Mouse (Mus musculus): Measurements from ENCODE around the gene Snx30.
"Not testable (repeated sequence)": the region's sequence is repeated elsewhere in the genome, so short reads cannot be mapped to it uniquely, and the experiment has no call there.

The Snx30 gene

DNA sequence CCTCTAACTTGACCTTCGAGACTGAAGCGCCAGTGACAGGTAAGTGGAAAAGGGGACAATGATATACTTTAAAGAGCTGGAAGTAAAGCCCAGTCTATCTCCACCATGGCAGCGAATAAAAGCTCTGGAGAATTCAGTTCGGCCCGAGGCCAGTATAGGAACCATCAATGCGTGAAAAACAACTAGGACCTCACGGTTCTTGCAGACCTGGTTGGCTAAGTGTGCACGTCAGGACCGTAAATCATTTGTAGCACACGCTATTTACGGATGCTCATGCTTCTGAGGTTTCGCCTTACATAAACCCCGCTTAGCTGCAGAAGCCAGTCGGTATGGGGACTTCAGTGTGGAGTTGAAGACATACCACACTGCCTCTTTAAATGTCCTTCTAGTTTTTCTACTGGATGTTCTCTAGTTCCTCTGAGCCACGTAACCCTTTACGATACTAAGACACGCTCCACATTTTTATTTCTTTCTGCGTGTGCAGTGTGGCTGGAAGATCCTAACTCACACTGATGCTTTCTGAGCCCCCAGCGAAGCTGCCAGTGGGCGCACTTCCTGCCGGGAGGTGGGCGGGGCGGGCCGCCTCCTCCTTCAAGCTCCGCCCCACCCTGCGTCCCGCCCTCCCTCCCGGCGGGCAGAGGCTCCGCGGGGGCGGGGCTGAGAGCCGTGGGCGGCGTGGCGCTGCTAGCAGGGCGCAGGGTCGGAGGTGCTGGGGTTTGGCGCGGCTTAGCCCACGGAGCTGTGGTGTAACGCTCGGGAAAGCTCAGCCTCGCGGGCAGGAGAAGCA is at the start of gene Snx30:
Gene Snx30, plus strand, starts transcription at position 660 of the 787 bp plus-strand sequence.
- peak; percentile 92 for DNase-seq

GRCm38 (mm10) chr4:59756332-59757082 is 49.1 kb upstream of the Snx30 start:
- peak; percentile 88 for DNase-seq

- no peak for DNase-seq
Observed at GRCm38 (mm10) chr4:59757452-59758435, 47.9 kb upstream of the Snx30 start.

GRCm38 (mm10) chr4:59760016-59760415 is 45.6 kb upstream of the Snx30 start:
- no peak for DNase-seq

GRCm38 (mm10) chr4:59760636-59761364 is 44.8 kb upstream of the Snx30 start:
- DNase-seq, result peak; percentile 30

DNA sequence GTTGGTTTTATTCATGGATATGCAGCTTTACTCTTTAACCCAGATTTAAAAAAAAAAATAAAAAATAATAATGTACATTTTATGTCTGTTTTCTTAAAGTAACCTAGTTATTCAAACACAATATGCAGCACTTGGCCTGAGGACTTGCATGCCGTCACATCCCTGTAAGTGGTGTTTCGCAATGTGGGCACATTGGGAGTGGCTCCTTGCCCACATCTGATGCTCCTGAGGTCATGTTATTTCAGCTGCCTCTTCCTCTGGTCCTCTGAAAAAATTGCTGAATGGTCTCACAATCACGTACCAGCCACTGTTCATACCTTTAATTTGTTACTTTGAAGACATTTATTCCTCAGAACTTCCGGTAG is 44.3 kb upstream of the Snx30 start:
- DNase-seq, result no peak

- no peak for DNase-seq
Observed at GRCm38 (mm10) chr4:59764950-59765349, 40.7 kb upstream of the Snx30 start.

DNA sequence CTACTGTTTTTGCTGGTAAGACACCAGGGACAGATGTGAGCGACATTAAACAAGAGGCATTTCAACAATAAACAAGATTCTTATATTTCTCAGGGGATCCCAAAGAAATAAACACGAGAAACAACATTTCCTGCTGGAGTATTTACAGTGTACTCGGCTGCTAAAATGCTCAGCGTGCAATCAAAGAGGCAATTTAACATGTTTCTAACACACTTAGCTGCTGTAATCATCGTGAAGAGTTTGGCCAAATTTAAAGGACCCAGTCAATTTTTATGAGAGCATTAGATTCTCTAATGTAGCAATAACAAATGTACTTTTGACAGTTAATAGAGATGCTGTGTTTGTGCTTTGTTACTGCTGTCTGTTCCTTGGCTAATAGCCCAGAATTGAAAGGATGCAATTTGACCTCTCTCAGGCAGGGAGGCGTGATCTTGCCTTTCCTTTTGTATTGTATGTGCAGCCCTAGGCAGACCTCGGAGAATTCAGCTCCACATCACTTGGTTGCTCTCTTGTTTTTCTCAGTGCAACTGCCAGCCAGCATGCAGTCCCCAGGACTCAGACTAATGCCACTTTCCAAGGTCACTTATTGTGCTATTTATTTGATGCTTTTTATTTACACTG is 40.1 kb upstream of the Snx30 start:
- no peak for DNase-seq

- no peak for DNase-seq
Observed at GRCm38 (mm10) chr4:59767717-59768116, 37.9 kb upstream of the Snx30 start.

GRCm38 (mm10) chr4:59772171-59772879 is 33.3 kb upstream of the Snx30 start:
- DNase-seq, result no peak

DNA sequence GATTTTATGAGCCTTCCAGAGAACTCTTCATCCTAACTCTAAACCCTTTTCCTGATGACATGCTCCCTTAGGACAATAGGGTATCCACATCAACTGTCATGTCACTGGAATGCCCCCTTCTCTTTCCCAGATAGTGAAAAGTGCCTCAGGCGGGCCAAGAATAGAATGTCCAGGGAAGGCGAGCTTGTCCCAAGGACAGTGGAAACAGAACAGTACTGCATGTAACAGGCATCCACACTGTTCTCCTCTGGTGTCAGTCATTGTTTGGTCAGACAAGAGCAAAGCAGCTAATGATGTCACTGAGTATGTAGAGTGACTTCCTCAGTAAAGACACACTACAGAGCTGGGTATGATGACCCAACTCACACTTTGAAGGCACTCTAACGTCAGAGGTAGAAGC is 27.8 kb upstream of the Snx30 start:
- no peak for DNase-seq

- DNase-seq, result no peak
Observed at GRCm38 (mm10) chr4:59780568-59780967, 25.1 kb upstream of the Snx30 start.

- DNase-seq, result no peak
Observed at GRCm38 (mm10) chr4:59782853-59783684, 22.6 kb upstream of the Snx30 start.

DNA sequence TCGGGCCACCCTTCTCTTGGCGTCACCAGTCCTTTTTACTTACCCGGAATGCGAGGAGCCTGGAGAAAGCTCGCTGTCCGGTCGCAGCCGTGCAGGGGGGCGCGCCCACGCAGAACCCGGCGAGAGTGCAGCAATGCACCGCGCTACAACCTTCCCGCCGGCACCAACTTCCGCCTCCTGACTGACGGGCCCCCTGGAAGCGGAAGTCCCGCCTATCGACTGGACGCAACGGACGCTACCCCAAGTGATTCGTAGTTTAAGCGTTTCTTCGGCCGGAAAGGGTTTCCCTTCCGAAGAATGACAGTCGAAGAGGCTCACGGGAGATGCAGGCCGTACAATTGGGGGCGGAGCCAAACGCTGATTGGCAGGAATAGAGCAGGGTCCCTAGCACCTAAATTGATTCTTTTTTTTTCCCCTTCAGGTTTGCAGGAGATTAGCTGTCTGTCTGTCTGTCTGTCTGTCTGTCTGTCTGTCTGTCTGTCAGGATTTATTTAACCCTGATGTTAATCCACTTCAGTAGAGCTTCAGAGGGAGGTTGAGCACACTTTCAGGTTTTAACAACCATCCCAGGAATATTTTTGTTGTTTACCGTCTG is 21.9 kb upstream of the Snx30 start:
- peak; percentile 97 for DNase-seq

GRCm38 (mm10) chr4:59785412-59785811 is 20.2 kb upstream of the Snx30 start:
- no peak for DNase-seq

GRCm38 (mm10) chr4:59786661-59787060 is 19.0 kb upstream of the Snx30 start:
- DNase-seq, result peak; percentile 60

GRCm38 (mm10) chr4:59787126-59787525 is 18.5 kb upstream of the Snx30 start:
- no peak for DNase-seq

DNA sequence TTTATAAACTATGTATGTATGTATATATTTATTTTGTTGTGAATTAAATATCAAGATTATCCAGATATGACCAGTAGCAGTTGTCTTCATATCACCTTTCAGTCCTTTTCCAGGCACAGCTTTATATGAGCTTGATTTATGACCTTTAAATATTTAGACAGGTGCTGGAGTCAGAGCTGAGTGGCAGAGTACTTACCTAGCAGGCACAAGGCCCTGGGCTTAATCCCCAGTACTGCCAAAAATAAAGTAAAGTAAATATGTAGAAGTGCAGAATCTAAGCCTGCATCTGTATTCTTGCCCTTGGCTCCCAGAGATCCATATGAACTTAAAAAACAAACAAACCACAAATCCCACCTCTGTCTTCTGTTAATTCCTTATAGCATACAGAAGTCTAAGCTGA is 16.6 kb upstream of the Snx30 start:
- DNase-seq, result no peak

DNA sequence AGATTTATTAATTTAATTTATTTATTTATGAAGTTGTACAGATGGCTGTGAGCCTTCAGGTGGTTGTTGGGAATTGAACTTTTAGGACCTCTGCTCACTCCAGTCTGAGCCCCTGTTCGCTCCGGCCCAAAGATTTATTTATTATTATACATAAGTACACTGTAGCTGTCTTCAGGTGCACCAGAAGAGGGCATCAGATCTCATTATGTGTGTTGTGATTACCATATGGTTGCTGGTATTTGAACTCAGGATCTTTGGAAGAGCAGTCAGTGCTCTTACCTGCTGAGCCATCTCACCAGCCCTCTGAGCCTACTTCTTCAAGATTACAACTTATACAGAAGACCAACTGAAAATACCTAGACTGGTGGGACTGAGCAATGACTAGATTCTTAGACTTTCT is 12.0 kb upstream of the Snx30 start:
- not testable (repeated sequence) for DNase-seq

GRCm38 (mm10) chr4:59794116-59794515 is 11.5 kb upstream of the Snx30 start:
- no peak for DNase-seq
